Mouse (Mus musculus) ovary, adult 18-20 months (tissue): ENCODE measurements around the gene Gnao1.
A peak's percentile ranks its signal among the peaks of the same experiment; 100 is the strongest.

ENCODE experiments used
- DNase-seq: peaks from one replicate; pipeline ENCODE4 v3.0.0; 2022; ENCODE audit warnings: low spot score, mixed read lengths

Gnao1 gene

GRCm38 (mm10) chr8:93896841-93897551, 87.2 kb downstream of the Gnao1 start:
- DNase-seq = no peak

GRCm38 (mm10) chr8:93898570-93898969, 88.8 kb downstream of the Gnao1 start:
- DNase-seq = no peak

DNA sequence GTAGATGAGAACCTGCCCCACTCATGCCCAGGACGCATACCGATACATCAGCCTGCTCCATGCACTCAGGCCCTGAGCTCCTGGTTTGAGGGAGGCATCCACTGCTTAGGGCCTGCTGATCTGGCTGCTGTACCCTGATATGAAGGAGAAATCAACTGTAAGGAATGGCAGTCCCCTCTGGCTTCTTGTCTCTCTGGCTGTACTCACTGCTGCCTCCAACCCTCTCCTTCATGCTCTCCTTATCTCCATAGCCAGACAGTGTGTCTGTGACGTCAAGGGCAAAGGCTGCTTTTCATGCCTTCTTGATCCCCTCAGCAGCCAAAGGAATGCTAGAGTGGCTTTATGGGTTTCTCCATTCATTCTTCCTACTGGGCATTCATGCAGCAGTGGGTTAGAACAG, 92.3 kb downstream of the Gnao1 start:
- no peak for DNase-seq

DNA sequence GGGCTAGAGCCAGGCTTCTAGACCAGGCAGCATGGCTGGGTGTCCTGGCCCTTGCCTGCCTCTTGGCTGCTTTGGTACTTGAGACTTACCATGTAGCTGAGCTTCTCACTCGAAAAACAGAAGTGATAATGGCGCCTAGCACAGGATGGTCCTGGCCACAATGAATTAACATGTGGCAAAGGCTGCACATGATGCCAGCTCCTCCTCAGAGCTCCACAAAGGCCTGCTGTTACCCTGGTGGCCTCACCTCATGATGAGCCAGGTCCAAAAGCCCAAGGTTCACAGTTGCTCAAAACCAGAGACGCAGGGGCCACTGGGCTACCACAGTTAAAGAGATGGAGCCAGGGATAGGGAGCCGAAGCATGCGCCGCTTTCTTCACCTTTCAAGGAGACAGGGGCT, 97.2 kb downstream of the Gnao1 start:
- no peak for DNase-seq

GRCm38 (mm10) chr8:93907987-93908441, 98.2 kb downstream of the Gnao1 start:
- DNase-seq = no peak

DNA sequence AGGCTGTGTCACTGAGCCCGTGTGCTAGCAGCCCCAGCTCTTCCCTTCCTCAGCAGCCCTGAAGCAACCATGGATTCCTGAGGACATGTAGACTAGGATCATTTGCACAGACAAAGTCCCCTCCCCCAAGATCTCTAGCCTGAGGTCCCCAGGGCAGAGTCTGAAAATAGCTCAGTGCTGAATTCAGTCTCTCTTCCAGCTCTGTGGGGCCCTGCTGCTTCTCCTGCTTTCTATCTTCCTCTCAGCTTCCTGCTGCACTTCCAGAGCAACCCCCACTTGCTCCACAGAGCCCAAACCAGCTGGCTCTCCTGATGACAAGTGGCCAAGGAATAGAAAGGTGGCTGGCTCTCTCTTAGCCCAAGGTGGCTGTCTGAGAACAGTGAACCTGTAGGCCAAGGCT, 98.8 kb downstream of the Gnao1 start:
- DNase-seq = no peak

GRCm38 (mm10) chr8:93911715-93912555, 102.2 kb downstream of the Gnao1 start:
- no peak for DNase-seq

GRCm38 (mm10) chr8:93917859-93918421, 108.2 kb downstream of the Gnao1 start:
- DNase-seq = peak; percentile 49

DNA sequence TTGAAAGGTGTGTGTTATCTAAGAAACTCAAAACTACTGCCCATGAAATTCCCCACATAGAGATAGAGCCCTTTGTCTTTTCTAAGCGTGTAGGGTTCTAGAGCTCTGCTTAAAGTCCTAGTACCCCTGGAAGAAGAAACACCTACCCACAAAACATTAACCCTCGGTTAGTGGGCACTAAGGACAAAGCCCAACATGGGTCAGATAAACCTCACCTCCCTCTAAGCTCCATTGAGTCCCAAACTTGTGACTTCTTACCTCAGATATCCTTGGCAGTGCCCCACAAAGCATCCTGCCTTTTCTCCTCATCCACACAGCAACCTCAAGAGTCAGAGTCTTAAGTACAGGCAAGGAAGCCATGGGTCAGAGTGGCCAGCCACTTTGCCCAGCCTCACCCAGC, 108.8 kb downstream of the Gnao1 start:
- DNase-seq = no peak

DNA sequence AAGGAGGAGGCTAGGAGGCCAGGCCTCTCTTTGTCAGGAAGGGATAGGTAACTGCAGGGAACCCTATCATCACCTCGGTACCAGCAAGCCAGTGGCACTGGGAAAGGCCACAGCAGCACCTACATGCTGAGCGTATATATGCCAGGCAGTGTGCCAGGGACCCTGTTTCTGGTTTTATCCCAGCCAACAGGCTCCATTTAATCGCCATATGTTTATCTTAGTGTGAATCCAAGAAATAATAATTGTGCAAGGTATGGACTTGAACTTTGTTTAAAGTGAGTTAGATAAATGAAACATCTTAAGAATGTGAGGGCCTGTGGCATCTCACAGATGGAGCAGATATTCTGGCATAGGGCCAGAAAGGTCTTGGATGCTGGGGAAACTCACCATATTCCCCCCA, 109.7 kb downstream of the Gnao1 start:
- DNase-seq = no peak

- no peak for DNase-seq
Observed at GRCm38 (mm10) chr8:93919916-93920589, 110.3 kb downstream of the Gnao1 start.

GRCm38 (mm10) chr8:93920590-93920948, 110.8 kb downstream of the Gnao1 start:
- no peak for DNase-seq

DNA sequence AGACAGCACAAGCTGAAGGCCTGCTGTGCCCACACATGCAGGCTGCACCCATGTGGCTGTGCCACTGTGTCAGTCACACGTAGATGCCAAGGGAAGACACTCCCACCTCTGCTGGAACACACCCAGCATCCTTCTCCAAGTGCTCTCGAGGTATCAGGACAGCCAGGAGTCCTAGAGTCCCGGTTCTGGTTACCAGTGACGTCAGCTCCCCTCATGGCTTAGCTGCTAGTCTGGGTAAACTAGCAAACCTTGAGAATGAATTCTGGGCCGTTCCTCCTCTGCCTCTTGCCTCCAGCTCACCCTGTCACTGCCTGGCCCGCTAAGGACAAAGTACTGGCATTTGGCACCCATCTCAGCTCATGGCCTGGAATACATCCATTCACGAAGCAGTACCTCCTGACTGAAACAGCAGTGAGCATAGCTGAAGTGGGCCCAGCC, 114.2 kb downstream of the Gnao1 start:
- no peak for DNase-seq

DNA sequence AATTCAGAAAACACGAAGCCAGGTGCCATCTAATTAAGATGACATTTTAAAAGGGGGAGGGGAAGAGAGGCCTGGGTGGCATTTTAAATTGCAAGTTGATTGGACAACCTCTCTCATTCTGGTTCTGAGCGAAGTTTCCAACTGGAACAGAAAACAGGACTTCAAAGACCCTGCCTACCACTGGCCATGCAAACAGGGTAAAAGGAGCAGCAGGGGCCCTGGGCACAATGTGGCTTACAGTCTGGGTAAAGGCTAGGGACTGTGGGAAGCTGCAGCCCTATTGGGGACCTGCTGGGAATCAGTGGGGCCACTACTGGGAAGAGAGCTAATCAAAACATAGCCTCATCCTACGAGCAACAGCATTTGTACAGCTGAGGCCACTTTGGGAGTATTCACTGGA, 115.7 kb downstream of the Gnao1 start:
- no peak for DNase-seq

DNA sequence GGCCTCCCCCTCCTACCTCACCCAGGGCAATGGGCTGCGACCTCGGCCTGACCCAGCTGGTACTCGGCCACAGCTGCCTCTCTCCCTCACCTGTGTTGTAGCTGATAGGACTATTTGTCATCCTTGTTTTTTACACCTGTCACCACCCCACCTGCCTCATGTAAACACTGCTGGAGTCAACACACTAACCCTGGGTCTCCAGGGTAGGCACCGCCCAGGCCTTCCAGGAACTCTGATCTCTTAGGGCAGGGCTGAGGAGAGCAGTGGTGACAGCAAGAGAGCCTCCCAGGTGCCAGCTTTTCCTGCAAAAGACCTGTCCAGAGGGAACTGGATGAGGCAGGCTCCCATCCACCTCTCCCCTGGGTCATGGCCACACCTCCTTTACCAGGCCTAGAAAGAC, 119.5 kb downstream of the Gnao1 start:
- DNase-seq = no peak

DNA sequence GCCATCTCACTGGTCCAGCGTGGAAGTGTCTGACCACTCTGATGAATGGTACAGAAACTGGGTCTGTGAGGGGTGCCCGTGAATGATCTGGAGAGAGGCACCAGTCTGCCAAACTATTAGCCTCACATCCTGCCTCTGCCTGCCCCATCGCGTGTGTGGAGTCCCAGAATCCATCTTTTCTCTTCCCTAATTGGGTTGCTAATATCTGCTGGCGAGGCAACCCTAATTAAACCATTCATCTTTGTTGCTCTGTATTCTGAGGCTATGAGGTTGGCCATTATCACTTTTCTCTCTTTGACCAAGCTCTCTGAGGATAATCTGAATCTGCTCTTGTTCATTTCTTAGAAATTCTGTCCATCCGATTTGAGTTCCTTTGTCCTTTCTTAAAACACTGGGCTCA, 121.6 kb downstream of the Gnao1 start:
- no peak for DNase-seq

DNA sequence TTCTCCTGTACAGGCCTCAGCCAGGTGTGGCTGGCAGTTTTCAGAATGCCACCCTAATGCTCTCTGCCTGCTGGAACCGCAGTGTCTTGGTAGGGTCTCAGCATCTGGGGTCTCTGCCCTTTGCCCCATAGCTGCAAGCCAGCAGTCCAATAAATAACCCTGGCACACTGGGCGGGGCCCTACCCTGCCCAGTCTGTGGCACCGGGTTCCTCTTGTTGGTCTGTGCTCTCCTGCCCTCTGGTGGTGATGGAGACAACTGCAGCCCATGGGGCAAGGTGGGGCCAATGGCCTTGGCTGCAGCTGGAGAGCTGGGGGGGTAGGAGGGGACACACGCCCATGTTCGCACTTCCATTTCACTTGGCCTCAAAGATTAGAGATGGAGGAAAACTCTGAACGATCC, 123.1 kb downstream of the Gnao1 start:
- DNase-seq = peak; percentile 40

DNA sequence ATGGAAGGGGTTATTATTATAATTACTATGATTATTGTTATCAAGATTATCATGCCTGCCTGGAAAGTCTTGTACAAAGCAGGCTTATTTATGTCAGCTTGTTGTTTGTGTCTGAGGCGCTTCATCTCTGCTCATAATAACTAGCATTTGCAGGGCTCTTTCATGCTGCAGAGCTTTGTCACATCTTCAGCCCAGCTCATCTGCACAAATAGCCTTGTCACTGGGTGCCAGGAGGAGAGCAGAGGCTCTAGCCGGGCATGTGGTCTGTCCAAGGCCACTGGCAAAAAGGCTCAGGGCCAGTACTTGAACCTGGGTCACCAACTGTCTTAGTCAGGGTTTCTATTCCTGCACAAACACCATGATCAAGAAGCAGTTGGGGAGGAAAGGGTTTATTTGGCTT, 123.5 kb downstream of the Gnao1 start:
- DNase-seq = no peak

DNA sequence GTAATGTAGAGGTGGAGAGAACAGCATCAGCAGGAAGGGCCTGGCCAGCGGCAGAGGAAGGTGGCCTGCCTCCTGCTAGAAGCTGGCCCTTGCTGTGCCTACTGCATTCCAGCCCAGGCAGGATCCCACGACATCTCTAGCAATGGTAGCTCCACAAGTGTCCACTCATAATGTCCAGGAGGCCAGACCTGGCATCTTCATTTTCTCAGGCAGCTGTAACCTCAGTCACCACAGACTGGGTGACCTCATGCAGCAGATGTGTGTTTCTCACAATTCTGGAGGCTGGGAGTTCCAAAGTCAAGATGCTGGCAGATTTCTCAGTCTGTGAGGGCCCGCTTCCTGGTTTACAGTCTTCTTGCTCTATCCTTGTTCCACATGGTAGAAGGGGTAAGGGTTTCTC, 128.4 kb downstream of the Gnao1 start:
- DNase-seq = no peak

- DNase-seq = no peak
Observed at GRCm38 (mm10) chr8:93940542-93941423, 131.0 kb downstream of the Gnao1 start.

DNA sequence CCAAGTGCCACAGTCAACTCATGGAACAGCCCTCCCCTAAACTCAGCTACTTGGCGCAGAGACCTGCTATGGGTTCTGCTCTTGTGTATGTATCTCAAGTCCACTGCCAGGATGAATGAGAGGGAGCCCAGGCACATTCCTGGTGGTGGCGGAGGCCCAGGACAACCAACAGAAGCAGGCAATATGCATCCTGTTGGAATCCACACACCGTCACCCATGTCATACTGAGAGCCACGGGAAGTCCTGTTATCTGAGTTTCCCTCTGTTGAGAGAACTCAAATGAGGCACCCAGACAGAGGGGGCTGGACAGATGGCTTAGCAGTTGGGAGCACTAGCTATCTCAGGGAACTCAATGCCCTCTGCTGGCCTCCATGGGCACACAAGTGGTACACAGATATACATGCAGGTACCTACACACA, 131.9 kb downstream of the Gnao1 start:
- DNase-seq = no peak

DNA sequence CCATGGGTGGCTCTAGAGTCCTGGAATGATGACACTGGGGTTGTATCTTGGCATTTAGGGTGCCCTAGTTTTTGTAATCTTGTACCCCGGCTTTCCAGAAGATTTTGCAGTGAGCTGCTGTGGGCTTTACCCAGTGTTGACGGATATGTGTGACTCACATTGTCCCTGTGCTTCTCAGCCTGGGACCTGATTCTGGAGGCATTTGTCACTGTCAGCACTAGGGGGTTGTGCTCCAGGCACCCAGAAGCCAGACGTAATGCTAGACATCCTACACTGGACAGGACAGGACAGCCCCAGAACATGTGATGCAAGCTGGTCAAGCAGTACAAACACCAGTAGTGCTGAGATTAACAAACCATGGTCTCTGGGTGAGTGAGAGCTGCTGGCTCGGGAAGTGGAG, 136.0 kb downstream of the Gnao1 start:
- DNase-seq = no peak
